Mouse (Mus musculus) T-helper 2 cell (primary cell): ENCODE data around the gene Ank2.

Source experiments
- in situ Hi-C: fragments of 300-600 bp; cut with MboI, MseI; formaldehyde crosslinking; loops from one replicate; pipeline ENCODE4 v1.15.1; 2025; ENCODE audit warnings: high pct_unique_total_duplicates

The Ank2 gene

DNA sequence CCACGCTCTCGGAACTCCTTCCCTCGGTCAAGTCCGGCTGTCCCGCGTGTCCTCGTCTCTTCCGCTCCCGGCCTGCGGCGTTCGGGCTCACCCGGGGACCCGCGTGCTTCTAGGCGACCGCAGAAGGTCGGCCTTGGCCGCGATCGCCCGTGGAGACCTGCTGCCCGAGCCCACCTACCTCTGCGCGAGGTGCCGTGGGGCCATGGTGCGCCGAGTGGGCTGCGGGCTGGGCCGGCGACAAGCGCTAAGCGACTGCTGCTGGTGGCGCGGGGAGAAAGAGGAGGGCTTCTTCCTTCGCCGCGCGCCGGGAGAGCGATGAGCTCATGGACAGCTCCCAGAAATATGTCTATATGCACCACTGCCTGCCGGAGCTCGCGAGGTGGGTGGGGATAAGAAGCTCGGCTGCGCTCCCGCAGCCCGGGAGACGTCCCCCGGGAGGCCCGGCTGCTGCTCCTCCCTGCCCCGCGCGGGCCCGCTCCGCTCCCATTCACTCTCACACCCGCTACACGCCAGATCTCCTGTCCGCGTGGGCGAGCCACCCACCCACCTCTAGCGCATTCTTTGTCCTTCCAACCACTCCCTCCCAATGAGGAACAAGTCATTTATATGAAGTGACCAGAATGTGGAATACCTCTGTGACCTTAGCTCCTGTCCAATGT, at the start of gene Ank2:
TSS of gene Ank2 (minus strand) at position 609 of the 659 bp plus-strand sequence.
- in situ Hi-C loops: no loop called here

DNA sequence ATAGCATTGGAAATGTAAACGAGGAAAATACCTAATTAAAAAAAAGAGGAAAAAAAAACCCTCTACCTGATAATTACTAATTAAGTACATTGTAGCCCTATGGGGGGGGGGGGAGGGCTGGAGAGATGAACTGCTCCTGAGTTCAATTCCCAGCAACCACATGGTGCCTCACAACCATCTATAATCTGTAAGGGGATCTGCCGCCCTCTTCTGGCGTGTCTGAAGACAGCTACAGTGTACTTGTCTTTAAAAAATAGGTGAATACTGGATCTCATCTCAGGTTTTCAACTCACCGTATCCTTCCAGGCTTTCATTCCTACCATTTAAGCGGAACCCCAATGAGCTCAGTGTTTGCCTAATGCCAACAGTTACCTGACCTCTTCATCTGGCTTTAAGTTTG, 48.7 kb upstream of the Ank2 start:
- in situ Hi-C loops: no loop called here

DNA sequence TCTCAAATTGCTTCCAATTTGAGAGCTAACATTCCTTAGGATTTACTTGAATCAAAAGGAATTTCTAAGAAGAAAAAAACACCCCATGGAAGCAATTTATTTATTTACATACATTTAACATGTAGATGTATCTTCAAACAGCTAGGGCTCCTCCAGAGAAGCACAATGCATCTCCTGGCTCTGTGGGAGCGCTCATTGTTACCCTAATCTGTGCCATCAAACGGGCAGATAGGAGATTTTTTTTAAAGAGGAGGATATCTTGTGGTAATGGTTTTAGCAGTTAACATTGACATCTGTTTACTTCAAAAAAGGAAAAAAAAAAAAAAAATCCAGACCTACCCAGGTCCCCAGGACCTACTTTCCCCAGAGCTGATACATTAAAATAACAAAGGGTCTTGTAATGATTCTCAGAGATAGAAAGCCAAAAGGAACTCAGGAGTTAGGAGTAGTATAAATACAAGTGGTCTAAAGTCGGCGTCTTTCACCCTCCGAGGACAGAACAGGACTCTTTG, 45.5 kb upstream of the Ank2 start:
- in situ Hi-C loops: loop anchor here (5.0 kb wide), 2 partner anchors 87 to 222 kb away; no protein-coding TSS in a partner anchor

DNA sequence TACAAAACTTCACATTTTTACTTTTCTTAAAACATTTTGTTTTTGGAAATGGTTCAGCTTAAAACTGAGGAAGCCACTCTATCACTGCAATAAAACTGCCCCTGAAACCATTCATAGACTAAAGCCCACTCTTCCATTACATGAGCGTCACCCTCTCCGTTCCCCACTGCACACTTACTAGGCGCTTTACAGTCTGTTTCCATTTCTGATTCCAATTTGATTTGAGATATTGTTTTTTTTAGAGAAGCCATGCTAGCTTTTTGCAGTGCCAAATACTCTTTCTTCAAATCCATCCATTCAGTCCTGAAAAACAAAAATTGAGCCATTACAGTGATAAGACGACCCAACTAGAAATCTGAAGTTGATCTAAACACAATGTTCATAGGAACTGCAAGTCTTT, 44.8 kb upstream of the Ank2 start:
- in situ Hi-C loops: loop anchor here (5.0 kb wide), 2 partner anchors 87 to 222 kb away; no protein-coding TSS in a partner anchor

DNA sequence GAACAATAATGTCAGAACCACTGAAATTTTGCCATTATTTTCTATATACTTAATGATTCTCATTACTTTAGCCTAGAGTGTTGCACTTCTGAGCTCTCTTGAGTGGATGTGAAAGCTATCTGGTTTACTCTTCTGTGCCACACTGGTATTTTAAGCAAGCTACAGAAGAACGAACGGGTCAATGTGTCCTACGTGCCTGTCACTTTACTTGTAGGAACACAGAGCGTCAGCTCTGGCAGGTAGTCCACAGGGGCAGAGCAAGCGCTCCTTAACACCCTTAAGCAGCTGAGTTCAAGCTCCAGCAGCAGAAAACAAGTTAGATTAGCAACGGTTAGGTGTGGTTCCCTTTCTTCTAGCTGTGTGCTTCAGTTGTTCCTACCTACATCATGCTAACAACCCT, 40.0 kb upstream of the Ank2 start:
- in situ Hi-C loops: no loop called here

DNA sequence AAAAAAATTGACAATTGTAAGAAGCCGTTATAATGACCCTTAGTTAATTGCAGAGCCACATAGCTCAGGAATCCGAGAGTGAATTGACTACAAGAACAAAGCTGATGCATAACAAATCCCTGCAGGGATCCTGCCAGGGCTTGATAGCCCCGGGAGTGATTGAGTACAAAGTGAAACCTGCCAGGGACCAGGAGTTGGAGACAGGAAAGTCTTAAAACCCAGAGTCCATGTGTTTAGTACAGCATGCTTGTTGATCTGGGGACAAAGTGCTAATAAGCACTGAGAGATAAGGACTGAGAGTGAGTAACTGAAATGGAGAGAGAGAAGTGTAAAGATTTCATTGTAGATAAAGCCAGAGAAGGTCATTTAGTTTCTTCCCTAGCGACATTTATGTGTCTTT, 31.1 kb upstream of the Ank2 start:
- in situ Hi-C loops: no loop called here

DNA sequence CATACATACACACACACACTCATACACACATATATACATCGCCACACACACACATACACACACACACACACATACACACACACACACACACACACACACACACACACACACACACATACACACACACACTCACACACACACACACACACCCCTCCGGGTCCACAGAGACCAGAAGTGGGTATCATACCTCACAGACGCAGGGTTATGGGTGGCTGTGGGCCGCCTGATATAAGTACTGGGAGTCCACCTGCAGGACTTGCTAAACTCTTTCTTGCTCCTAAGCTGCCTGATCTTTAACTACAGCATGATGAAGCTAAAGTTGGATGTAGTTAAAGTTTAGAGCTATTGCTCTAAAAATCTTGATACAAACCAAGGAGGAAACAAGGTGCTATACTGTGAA, 30.7 kb upstream of the Ank2 start:
- in situ Hi-C loops: no loop called here

DNA sequence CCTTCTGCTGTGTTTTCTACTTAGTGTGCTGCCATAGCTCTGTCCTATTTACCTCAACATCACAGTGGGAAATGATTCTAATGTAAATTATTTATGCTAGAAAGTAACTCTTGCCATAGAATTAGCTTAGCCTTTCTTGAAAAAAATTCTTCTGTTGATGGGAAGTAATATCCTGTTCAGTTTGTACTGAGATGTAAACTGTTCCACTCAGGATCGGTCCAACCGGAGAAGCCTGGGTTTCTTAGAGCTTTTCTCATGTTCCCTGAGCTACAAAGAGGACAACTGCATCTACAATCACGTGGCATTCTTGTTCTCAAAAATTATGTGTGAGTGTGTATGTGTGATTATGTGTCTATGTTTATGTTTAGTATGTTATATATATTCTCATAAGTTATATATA, 30.1 kb upstream of the Ank2 start:
- in situ Hi-C loops: no loop called here

DNA sequence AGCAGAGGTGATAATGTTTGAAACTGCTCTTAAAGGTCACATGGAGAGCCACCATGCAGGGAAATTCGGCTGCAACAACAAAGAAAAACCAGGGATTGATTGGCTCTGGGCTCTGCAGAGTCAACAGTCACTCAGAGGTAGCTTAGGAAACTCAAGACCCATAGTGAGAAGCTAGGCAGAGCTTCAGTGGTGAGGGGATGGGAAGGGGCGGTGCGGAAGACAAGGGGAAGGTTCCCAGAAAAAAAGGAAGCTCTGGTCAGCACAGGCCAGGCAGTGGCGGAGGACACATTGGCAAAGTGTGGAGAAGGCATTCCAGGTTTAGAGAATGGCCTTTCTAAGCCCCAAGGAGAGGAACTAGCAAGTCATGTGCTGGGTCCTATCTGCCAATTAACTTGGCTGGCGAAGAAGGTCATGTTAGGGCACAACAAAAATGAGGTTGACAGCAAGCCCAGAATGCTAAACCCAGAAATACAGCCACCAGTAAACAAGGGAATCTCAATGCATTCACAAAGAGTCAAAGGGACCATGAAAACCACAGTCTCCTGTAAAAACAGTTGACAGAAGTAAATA, 28.4 kb upstream of the Ank2 start:
- in situ Hi-C loops: no loop called here

DNA sequence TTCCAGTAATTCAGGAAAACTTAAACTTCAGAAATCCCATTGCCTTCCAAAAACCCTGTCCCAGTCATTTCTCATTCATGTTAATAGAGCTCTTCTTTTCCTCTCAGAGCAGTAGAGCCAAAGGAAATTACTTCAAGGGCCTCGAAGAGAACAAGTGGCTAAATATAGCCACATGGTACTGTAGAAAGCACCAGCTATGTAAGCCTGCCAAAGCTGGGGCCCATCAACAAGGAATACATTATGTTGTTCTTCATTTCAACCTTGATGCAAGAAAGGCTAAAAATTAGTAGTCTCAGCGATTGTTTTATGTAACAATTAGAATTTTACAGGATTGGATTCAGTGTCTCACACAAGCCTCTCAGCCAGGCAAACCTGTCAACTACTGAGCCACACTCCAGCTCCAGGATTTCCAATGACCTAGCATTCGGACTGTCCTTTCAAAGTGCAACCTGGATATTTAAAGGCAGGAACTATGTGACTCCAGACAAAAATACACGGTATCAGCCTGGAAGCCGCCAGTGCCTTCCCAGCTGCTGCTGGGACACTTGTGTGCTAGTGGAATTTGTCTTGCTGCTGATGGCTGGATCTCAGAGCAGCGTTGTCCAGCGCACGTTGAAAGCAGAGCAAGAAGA, 26.2 kb upstream of the Ank2 start:
- in situ Hi-C loops: no loop called here

DNA sequence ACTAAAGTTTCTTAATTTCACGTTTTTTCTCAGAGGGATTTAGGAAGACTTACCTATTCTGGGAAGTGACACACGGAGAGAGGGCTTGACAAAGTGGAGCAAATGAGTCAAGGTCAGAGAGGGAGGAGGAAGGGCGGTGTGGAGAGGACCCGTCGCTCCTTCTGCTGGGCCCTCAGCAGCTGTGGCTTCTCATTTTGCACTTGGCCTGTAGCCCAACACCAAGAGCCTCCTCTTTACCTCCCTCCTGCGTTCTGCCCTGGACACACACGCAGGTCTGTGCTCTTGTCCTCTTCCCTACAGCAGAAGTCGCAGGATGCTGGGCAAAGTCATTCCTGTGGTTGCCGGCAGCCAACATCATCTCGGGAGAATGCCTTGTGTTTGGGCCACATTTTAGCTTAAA, 22.0 kb upstream of the Ank2 start:
- in situ Hi-C loops: no loop called here

DNA sequence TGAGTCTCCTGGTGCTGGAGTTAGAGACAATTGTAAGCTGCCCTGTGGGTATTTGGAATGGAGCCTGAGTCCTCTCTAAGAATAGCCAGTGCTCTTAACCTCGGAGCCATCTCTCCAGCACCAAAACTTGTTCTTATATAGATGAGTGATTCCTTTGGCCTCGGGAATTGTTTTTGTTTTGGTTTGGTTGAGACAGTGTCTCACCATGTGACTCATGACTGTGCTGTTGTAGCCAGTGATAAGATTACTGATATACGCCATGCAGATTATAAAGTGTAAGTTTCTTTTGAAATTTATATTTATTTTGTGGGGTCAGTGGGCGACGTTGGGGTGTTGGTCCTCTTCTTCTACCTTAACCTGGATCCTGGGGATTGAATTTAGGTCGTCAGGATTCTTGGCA, 21.1 kb upstream of the Ank2 start:
- in situ Hi-C loops: no loop called here

DNA sequence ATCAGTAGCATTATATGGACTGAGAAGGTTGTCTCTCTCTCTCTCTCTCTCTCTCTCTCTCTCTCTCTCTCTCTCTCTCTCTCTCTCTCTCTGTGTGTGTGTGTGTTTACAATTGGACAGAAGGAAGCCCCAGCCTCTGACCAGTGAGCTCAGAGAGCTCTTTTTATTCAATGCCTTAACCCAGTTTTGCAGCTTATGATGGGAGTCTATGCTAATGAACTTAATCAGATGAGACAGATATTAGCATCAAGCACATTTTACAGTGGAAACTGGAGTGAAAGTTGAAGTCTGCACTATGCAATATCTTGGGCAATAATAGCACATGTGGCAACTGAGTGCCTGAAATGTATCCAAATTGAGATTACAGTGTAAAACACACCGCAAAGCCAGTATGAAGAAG, 16.1 kb upstream of the Ank2 start:
- in situ Hi-C loops: no loop called here

DNA sequence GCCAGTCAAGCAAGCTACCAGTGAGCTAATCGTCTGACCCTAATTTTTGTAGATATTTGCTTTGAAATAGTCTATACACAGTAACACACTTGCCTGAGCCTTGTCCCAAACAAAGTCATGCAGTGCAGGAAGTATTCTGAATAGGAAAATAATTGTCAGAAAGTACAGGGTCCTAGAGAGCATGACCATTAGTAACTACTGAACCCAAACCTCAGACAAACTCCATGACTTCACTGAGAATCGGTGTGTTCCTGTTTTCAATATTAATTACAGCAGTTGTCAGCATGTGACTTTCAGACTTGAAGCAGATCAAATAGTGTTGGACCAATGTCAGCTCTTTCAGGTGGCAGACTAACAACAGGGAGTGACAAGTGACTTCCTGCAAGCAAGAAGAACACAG, 14.5 kb upstream of the Ank2 start:
- in situ Hi-C loops: no loop called here

DNA sequence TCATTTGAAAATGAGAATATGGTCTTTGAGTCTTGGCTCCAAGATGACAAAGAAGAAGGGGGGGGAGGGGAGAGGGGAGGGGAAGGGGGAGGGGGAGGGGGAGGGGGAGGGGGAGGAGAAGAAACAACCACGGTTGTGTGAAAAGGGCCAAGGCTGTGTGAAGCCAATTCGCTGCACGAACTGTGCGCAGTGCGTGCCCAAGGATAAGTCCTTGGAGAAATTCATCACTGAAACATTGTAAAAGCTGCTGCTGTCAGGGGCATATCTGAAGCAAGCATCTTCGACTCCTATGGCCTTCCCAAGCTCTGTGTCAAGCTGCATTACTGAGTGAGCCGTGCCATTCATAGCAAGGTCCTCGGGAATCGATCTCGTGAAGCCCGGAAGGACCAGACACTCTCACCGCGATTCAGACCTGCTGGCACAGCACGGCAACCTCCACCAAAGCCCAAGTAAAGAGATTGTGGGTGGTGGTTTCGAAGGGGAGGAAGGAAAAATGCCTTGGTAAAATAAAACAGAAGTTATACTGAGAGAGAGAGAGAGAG, 13.7 kb upstream of the Ank2 start:
- in situ Hi-C loops: no loop called here

DNA sequence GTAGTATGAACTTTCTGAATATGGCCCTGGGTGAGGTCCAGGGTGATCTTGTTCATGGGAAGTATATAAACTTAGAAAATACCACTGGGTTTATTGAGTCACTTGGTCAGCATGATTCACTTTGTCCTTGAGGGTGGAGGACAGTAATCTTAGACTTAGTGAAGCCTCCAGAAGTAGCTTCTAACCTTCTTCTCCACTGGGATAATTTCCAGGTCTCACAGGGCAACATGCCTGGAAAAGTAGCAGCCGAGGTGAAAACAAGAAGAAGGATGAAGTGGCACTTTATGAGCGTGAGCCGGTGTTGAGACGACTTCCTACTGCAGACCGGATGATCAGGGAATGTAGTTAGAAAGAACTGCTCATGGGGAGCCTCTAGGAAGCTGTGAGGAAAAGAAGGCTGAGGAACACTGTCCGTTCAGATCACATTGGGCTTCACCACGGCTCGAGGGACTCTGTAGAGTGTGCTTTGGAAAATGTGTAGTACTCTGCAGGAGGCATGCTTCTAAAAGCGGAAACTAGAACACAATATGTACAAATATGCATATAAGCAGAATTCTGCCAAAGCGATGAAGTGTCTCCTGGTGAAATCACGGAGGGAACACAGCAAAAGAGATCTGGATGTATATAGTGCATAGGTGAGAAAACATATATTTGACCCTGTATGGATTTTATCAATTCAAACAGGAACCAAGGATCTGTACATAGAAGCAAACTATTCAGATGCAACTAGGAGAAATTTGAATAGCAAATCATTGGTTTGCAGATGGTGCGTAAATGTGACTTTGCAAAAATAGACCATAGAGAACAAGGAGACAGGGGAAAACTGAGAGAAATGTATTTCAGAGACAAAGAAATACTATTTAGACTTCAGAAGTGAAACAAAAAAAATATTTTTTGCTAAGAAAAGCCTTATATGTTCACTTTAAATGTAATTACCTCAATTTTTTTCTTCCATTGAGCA, 12.9 kb upstream of the Ank2 start:
- in situ Hi-C loops: no loop called here

DNA sequence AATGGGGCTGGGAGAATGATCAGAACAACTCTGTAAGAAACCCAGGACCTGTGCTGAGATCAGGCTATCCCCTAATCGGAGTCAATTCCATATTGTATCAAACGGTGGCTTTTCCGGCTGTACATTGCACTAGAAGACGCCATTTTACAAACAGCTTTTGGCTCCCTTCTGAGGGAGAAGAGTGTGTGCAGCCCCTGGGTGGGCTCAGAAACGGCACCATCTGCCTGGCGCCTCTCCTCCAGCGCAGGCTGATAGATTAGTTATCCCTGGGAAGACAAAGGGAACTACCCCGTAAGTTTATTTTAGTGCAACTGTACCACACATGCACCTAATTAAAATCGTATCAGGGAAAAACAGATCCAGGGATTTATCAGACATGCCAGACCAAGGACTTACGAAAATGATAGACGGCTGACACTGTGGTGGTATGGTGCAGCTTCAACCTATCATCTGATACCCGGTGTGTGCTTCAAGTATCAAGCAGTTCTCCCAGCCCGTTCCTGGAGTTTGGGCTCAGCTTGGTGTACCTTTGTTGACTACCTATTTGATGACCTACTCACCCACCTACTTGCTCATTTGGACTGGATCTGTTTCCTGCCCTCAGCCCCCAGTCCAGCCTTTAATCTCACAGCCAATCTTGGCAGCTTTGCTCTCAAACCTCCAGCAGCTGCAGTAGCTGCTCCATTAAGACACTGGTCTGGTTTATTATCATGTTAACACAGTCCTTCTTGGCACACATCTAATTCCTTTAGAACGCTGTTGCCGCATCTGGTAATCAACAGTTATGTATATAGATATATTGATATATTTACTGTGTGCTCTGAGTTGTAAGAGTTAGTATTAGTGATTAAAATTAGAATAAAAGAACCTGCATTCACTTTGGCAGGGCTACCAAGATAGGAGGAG, 9.0 kb upstream of the Ank2 start:
- in situ Hi-C loops: no loop called here

DNA sequence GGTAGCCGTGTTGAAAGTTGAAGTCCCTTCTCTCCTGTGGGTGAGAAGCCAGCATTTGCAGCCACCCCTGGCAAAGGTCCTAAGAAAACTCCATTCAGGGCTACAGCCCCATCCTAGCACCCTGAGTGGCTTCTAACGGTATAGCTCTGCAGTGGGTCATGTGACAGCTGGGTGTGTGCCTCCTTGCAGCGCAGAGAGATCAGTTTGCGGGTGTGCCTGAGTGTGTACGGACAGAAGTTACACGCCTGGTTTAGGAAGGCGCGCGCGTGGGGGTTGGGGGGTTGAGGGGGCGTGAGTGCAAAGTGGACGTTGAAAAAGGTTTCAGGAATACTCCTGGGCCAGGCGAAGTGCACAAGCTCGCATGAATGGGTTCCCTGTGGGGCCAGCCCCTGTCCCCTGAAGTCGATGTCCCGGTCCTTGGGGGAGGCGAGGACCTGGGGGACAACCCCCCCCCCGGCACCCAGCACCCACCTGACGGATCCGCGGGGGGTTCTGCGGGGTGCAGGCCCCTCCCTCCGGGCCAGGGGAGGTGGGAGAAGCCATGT, 881 bp downstream of the Ank2 start:
- in situ Hi-C loops: no loop called here

DNA sequence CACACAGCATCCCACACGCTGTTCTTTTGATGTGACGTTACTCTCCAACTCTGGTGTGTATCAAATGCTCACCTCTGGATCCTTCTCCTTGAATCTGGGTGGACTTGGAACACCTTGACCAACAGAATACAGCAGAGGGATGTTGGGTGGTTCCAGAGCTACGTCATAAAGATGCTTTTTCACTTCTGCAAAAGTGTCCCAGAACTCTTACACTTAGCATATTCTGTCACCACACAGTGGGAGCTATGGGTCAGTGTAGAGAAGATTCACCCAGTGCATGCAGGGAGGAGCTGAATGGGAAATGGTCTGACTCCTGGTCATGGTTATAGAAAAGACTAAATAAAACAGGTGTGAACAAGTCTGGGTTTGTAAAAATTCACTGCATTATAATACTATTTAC, 6.5 kb downstream of the Ank2 start:
- in situ Hi-C loops: no loop called here

DNA sequence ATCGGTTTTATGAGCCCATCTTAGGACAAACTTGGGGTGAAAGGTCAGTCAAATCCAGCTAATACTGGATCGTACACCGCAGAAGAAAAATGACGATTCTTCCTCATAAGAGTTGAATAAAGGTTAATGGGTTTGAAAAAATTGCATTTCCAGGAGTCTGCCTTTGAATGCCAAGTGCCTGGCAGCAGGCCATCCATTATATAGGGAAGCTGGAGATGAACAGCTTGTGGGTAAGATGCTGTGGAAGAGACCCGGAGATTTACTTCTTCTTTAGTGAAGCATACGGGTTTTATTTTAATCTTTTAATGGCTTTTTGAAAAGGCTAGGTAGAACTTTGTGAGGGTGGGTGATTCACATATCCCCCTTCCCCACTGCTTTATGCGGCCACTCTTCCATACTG, 11.8 kb downstream of the Ank2 start:
- in situ Hi-C loops: no loop called here
